Mouse (Mus musculus) myocyte (in vitro differentiated cells): ENCODE results near the gene Myh14.

Experiments used
- MAX ChIP-seq: IDR thresholded peaks from one replicate; pipeline ENCODE4 v1.6.1; 2011; ENCODE audit warnings: low read depth, mild to moderate bottlenecking, control low read depth
- MYOD1 ChIP-seq, 3 experiments: IDR thresholded peaks; one replicate each; pipeline ENCODE4 v1.6.1; 2011; ENCODE audit warnings: control low read depth in 2 of 3, low read depth in 2 of 3, mild to moderate bottlenecking in 2 of 3, moderate library complexity in 1 of 3; ENCODE audit not compliant: insufficient read length in 2 of 3, control insufficient read depth in 1 of 3
- MYOG ChIP-seq, 3 experiments: IDR thresholded peaks; one replicate each; pipeline ENCODE4 v1.6.1; 2011; ENCODE audit warnings: control low read depth in 2 of 3, low read depth in 2 of 3, mild to moderate bottlenecking in 2 of 3; ENCODE audit not compliant: insufficient read length in 2 of 3, control insufficient read depth in 1 of 3, insufficient read depth in 1 of 3
- POLR2A ChIP-seq: IDR thresholded peaks from one replicate; pipeline ENCODE4 v1.6.1; 2011; ENCODE audit warnings: low read depth, mild to moderate bottlenecking, control low read depth, moderate library complexity; ENCODE audit not compliant: insufficient read length
- TCF12 ChIP-seq: IDR thresholded peaks from one replicate; pipeline ENCODE4 v1.6.1; 2011; ENCODE audit warnings: mild to moderate bottlenecking, control low read depth; ENCODE audit not compliant: poor library complexity, insufficient read depth, severe bottlenecking
- TCF3 ChIP-seq: IDR thresholded peaks from one replicate; pipeline ENCODE4 v1.6.1; 2011; ENCODE audit warnings: low read depth, control low read depth; ENCODE audit not compliant: insufficient read length
- USF1 ChIP-seq: IDR thresholded peaks from one replicate; pipeline ENCODE4 v1.6.1; 2011; ENCODE audit warnings: low read depth, mild to moderate bottlenecking, control low read depth, moderate library complexity

GRCm38 (mm10) chr7:44605436-44605835, 65.2 kb downstream of the Myh14 start:
- TF ChIP-seq MAX = no peak
- no peak for TF ChIP-seq MYOD1 (IDR thresholded peaks at IDR 0.05; ENCODE audit: control insufficient read depth in 1 of 3, insufficient read length in 2 of 3, low read depth in 2 of 3)
- no peak for TF ChIP-seq USF1
- TF ChIP-seq POLR2A = no peak
- TF ChIP-seq TCF3 = no peak
- TF ChIP-seq TCF12 = no peak
- TF ChIP-seq MYOG (IDR thresholded peaks at IDR 0.05; ENCODE audit: control insufficient read depth in 1 of 3, insufficient read depth in 1 of 3, insufficient read length in 2 of 3, low read depth in 2 of 3) = no peak
